Mouse (Mus musculus) right cerebral cortex, adult 18-20 months (tissue): Measurements from ENCODE around the gene Gzmn.
"Not testable (repeated sequence)": the region's sequence is repeated elsewhere in the genome, so short reads cannot be mapped to it uniquely, and the experiment has no call there.

Source experiments
- DNase-seq: peaks from one replicate; pipeline ENCODE4 v3.0.0; 2022; ENCODE audit warnings: mixed read lengths

The Gzmn gene

DNA sequence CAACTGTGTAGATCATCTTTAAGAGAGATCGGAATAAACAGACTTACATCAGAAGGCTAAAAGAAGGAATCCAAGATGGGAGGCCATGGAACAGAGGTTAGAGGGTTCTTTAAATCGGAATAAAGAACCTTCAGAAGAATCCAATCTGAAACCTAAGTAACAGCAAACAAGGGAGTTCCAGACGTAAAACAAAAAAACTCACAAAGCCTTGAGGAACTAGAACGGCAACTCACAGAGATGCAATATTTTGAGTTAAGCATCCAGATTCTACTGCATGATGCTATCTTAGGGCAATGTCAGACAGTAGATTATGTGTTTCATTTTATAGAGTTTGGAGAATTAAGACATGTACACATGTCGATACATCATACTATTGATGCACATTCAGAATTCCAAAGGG is at the start of gene Gzmn:
Gene Gzmn, minus strand, starts transcription at position 101 of the 400 bp plus-strand sequence.
- DNase-seq, result no peak

- DNase-seq, result no peak
Measured at GRCm38 (mm10) chr14:56211317-56211716, 36.9 kb upstream of the Gzmn start, which contains the start of gene Gzmf. Gene Gzmf, minus strand, starts transcription at chr14:56211417.

DNA sequence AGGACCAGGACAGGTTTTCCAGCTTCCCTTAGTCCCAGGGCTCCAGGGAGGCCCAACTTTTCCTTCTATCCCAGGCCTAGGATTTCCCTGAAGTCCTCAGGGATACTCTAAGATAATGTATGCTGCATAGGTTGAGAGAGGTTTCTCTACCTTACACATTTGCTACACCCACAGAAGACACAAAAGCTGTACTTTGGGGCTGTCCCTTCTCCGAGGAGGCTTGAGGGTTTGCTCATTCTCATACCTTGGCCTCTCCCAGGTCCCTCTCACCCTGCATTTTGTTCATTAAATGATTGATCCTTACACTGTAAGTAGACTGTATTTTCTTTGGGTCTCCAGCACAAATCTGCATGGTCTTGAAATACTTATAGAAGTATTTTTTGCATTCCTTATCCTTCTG is 31.2 kb upstream of the Gzmn start:
- DNase-seq, result no peak

GRCm38 (mm10) chr14:56205021-56205420 is 30.6 kb upstream of the Gzmn start:
- not testable (repeated sequence) for DNase-seq

DNA sequence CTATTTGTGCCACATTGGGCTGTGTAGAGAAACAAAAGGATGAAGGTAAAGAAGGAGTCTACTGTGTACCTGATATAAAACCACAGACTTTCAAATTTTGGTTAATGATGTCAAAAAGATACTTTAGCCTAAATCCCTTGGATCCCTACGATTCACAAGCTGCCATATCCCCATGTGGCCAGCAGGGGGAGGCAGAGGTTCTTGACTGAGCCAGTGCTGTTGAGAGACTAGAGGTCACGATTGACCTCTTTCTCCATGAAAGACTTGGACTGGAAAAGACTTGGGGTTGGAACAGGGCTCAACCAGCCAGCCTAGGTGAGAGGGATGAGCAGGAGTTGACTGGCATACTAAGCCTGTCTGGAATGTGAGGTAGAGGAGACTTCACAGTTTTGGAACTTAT is 29.6 kb upstream of the Gzmn start:
- DNase-seq, result peak; percentile 50

DNA sequence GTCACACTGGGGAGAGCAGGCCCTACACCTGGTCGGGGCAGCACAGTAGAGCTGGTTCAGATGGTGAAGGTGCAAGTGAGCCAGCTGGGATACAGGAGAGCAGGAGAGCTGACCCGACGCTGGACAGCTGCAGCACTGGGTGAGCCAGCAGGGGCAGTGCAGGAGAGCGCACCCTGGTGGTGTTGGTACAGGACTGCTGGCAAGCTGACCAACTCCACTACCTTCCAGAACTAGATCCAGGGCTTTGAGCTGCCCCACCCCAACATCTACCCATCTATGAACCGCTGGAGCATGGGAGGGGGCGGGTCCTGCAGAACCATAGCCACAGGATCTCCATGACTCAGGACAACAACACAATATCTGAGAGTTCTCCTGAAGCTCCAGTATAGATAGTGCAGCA is 12.5 kb upstream of the Gzmn start:
- DNase-seq, result no peak

- DNase-seq, result no peak
Measured at GRCm38 (mm10) chr14:56186521-56186920, 12.1 kb upstream of the Gzmn start.

DNA sequence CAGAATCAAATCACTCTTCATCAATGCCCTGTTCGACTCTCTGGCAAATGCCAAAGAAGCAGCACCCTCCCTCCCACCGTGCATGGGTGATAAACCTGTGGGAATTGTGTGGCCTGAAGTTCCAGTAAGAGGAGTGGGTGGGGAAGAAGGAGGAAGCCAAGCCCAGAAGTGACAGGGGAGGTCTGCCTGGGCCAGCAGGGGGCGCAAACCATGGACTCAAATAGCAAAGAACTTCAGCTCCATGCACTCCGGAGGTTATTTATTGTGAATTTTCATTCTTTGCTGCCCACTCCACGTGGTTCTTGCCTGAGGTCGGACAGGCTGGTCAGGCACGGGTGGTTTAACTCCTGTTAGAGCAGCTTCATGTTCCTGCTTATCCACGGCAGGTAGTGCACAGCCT is 3.3 kb upstream of the Gzmn start:
- peak; percentile 14 for DNase-seq

DNA sequence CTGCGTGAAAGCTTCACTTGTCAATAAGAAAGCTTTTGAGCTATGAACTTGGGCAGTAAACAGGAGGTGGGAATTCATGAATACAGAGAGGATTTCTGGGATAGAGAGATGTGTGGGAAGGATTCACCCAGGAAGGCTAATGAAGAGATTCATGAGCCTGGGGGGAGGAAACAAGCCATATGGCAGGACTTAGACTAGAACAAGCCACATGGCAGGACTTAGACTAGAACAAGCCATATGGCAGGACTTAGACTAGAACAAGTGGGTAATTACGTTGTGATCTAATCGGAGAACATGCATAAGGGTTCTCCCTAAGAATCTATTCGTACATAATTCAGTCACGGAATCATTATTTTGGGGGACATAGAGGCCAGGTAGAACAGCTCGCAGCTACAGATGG is 1.0 kb downstream of the Gzmn start:
- peak; percentile 13 for DNase-seq

- DNase-seq, result no peak
Measured at GRCm38 (mm10) chr14:56172744-56173143, 1.7 kb downstream of the Gzmn start.

DNA sequence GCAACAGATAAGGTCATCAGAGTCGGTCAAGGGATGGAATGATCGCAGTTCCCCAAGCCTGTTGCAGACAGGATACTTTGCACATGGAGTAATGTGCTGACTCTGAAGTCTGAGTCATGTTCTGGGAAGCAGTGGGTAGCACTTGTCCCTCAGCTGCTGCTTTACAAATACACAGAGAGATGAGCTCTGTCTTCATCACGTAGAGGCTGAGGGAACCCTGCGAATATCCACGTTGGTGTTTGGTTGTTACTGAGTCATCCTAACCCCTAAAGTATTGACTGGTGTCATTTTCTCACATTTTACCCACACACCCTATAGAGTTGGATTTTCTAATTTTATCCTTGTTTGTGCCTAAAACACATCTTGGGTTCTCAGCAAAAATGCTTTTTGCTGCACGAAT is 6.4 kb downstream of the Gzmn start:
- peak; percentile 60 for DNase-seq

- DNase-seq, result no peak
Measured at GRCm38 (mm10) chr14:56162109-56162508, 12.3 kb downstream of the Gzmn start.

GRCm38 (mm10) chr14:56159479-56159878 is 14.9 kb downstream of the Gzmn start, which contains the start of gene Gzmg:
Gene Gzmg, minus strand, starts transcription at chr14:56159579.
- DNase-seq, result not testable (repeated sequence)

- no peak for DNase-seq
Measured at GRCm38 (mm10) chr14:56155340-56155739, 19.1 kb downstream of the Gzmn start.

GRCm38 (mm10) chr14:56133675-56134074 is 40.7 kb downstream of the Gzmn start:
- DNase-seq, result not testable (repeated sequence)

DNA sequence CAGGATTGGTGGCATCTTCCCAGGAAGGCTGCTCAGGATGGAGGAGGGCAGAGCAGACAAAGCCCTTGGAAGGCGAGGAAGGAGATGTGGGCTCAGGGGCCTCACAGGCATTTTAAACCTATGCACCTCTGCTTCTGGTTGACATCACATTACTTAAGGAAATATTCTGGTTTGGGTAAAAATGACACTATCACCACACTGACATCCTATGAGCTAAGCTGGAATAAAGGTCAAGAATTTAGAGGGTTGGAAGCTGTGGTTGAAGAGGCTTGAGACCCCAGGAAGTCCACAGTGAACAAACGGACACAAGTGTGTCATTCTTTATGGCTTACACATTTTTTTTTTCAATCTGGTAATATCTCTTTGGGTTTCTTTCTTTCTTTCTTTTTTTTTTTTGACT is 41.9 kb downstream of the Gzmn start, which contains the start of gene Gzmd:
Gene Gzmd, minus strand, starts transcription at position 101 of the 400 bp plus-strand sequence.
- DNase-seq, result not testable (repeated sequence)

DNA sequence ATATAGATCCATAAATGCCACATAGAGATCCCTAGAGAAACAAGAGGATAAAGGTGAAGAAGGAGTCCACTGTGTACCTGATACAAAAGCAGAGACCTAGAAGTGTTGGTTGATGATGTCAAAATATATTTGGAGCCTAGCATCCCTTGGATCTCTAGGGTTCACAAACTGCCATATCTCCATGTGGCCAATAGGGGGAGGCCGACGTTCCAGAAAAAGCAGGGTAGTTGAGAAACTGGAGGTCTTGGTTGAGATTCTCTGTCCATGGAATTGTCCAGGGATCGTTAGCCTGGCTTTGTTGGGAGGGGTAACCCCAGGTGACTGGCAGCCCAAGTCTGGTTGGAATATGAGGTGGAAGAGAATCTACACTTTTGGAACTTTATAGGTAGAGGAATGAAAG is 46.1 kb downstream of the Gzmn start:
- no peak for DNase-seq

DNA sequence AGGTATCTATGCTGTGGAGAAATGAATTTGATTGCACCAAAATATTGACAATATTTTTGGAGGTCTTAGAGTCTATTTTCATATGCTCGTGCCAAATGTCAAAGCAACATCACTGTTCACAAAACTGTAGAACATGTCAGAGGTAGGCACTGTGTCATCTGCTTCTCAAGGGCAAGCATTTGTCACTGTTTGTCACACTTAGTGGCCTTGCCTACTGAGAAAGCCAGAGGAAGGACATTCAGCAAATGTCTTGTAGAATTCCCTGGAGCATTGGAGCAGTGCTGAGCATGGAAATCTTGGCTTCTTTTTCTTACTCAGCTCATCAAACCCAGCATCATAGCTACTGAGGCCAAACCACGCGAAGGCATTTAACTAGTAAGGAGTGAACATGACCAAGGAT is 50.9 kb downstream of the Gzmn start:
- no peak for DNase-seq

- no peak for DNase-seq
Measured at GRCm38 (mm10) chr14:56120525-56120924, 53.9 kb downstream of the Gzmn start, which contains the start of gene Gzme. Gene Gzme, minus strand, starts transcription at chr14:56120625.
